Mouse (Mus musculus) adrenal gland, postnatal 0 days (tissue): ENCODE results near the gene Pex11a. TPM values are rescaled to one million over a fixed set of nuclear protein-coding genes. Genes with fewer than 3 reads are reported as not detected.

Experiments used
- polyA plus RNA-seq: library from polyadenylated mRNA; unstranded; fragments of >200 nt; fragmentation: Nextera tagmentation; extraction: Ambion mirVana; gene quantifications from 2 replicates; pipeline ENCODE4 v1.2.1, GENCODE M21; 2015

Pex11a gene
- polyA plus RNA-seq: 14.5 and 27.7 TPM in 2 replicates

DNA sequence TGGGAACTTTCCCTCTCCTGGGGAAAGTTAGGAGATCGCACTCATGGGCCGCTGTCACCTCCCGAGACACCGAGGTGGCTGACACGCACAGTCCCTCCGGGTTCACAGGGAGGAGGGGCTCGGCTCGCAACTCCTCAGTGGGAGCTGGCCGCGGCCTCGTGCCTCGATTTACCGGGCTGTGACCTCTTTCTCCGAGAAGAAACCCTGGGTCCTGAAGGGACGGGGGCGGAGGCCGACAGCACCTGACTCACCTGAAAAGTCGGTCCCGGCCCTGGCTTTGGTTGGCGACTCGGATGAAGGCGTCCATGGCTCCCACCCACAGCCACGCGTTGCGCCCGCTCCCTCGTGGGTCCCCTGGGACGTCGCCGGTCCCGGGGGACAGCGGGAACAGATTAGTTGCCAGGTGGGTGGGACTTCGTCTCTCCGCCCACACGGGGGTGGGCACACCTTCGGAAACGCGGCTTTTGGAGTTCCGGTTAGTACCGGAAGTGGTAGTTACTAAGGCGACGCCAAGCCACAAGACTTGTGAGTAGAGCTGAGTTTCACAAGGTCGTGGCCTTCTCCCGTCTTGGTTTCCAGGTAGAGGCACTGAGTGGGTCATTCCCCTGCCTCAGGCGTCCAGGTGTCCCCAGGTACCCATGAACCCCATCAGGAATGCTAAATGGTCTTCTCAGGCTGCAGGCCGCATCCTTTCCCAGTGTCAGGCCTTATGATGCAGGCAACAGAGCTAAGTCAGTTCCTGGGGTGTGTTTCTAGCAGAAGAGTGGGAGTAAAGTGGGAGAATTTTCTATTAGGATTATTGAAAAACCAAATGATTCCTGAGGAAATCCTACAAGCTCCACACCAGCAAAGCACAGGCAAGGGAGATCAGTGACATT, at the start of gene Pex11a, which contains the start of gene Wdr93:
Gene Pex11a, minus strand, starts transcription at position 473 of the 878 bp plus-strand sequence.
Gene Wdr93, plus strand, starts transcription at position 505 of the 878 bp plus-strand sequence.

DNA sequence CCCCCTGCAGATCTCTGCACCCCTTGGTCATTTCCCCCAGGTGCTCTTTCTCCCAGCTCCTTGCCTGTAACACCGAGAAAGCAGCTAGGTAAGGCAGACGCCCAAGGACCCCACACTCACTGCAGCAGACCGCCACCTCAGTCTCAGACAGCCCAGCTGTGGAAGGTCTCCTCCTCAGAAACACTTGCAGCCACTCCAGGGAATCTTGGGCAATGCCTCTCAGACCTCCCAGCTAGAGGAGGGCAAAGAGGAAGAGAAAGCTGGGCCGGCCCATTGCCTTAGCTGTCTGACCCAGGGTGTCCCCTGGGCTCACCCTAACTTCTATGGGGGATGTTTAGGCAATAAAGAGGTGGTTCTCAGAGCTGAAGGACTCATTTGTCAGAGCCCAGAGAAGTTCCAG, 10.3 kb downstream of the Pex11a start, which contains the start of gene Plin1:
Gene Plin1, minus strand, starts transcription at position 282 of the 400 bp plus-strand sequence.

DNA sequence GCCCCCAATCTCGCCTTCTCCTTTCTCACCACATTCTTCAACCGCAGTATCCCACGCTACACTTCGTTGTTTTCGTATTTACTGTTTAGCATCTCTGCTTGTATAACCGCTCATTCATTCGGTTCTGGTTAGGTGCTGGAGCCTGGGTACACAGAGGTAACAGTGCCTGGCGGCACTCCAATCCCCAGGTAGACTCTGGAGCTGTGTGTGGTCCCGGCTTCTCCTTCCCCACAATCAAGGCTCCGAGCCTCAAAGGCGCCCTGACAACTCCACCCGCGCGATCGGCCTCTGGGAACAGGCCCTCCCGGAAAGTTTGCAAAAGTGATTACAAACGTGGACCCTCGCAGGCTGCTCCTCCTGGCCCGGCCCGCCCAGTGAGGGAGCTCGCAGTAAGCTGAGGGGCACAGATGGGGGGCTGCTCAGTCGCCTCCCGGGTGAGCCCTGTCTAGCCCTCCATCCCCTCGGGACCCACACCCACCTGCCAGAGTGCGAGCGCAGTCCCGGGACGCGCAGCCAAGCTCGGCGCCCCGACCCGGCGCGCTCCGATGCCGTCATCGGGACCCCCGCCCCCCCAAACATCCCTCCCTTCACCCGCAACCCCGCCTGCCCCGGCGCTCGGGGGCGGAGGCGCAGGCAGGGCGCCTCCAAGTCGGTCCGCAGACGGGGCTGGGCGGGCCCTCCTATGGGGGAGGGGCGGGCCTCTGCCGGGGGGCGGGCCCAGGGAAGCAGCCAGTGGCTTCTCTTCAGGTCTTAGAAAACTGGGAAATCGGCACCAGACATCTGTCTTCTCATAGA, 27.5 kb downstream of the Pex11a start, which contains the start of gene Kif7:
Gene Kif7, minus strand, starts transcription at position 534 of the 795 bp plus-strand sequence.

Other genes starting within 250 kb of the Pex11a start
- 6.8 and 13.8 TPM in 2 replicates for gene Rhcg, start 125.5 kb downstream of the Pex11a start, polyA plus RNA-seq
- 1.5 and 2.2 TPM in 2 replicates for gene Ticrr, start 82.9 kb downstream of the Pex11a start, polyA plus RNA-seq
- 2.4 and 2.8 TPM in 2 replicates for gene Kif7, start 27.4 kb downstream of the Pex11a start, polyA plus RNA-seq
- 8.2 and 31.4 TPM in 2 replicates for gene Plin1, start 10.2 kb downstream of the Pex11a start, polyA plus RNA-seq
- gene Wdr93, start within 50 bp of the Pex11a start, polyA plus RNA-seq: 3.3 and 3.6 TPM in 2 replicates
- gene Mesp1, start 50.7 kb upstream of the Pex11a start, polyA plus RNA-seq: 0.10 and 0.13 TPM in 2 replicates
- gene Mesp2, start 67.6 kb upstream of the Pex11a start, polyA plus RNA-seq: 0.49 and 0.81 TPM in 2 replicates
- 22.1 and 41.2 TPM in 2 replicates for gene Anpep, start 117.9 kb upstream of the Pex11a start, polyA plus RNA-seq
- gene Ap3s2, start 177.5 kb upstream of the Pex11a start, polyA plus RNA-seq: 27.9 and 28.4 TPM in 2 replicates
- 23.6 and 23.7 TPM in 2 replicates for gene Arpin, start 192.2 kb upstream of the Pex11a start, polyA plus RNA-seq